In the genomic region with DNA sequence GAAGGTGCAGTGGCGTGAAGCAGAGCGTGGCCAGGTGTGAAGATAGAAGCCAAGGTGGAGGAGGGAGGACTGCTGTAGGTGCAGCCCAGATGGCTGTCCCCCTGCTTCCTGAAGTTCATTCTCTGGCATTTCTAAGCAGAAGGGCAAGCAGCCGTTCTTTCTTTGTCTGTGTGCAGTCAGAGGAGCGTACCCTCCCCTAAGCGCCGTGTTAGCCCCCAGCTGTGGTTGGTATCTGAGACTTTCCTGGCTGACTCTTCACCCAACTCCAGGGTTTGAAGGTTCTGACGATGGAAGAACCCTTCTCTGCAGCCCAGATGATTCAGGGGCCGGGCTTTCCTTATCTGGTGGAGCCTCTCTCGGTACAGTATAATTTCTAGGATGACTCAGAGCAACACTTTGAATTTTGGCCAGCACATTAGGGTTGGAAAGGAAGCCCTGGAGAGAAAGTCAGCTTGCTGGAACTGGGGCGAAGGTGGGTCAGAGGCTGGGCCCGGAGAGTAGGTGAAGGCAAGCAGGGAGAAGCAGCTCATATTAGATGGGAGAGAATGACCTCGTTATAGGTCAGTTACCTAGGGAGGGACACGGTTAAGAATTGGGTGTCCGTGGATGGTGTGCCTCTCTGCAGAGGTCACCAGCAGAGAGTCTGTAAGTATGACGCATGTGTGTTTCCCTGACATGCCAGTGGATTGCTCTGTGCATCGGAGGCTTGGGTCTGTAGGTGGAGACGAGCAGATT, we compare ENCODE assay signal across 7 mouse cellular contexts. TPM values are rescaled to one million over a fixed set of nuclear protein-coding genes. Genes with fewer than 3 reads are reported as not detected.
DNase-seq lines count a peak whose midpoint lies in the region; ATAC-seq and TF ChIP-seq lines count a peak whose summit lies in the region.

No protein-coding gene starts in this region.

- H3K4me3 ChIP-seq in spleen, adult 2 months (ENCODE audit: extremely low read depth, insufficient read depth, insufficient read length): no peak overlapping the region
- H3K4me3 ChIP-seq in brown adipose tissue, adult 24 weeks (ENCODE audit: insufficient read depth, low read depth, low read length): no peak overlapping the region
- H3K4me3 ChIP-seq in limb, embryonic 15.5 days: no peak overlapping the region

- H3K27me3 ChIP-seq in spleen, adult 2 months (ENCODE audit: control insufficient read depth, insufficient read depth, low read length): no peaks in the 10 kb centered on the region
- H3K27me3 ChIP-seq in limb, embryonic 15.5 days: no peaks in the 10 kb centered on the region

- no peak for DNase-seq in spleen, adult 2 months (ENCODE audit: low read depth in 1 of 2, low spot score in 2 of 2)
- no peak for DNase-seq in spleen, postnatal 14 days (ENCODE audit: low spot score in 2 of 2)
- peak; percentile 55 to 64 for DNase-seq in heart, adult 9 months (ENCODE audit: low spot score in 2 of 2)
- DNase-seq in retina, postnatal 1 day: peak; percentile 53
- no peak for DNase-seq in embryo, embryonic 9.5 days (ENCODE audit: extremely low spot score)

- H3K9ac ChIP-seq in limb, embryonic 15.5 days: no peak overlapping the region

- TF ChIP-seq CTCF in spleen, adult 2 months (IDR thresholded peaks at IDR 0.05; ENCODE audit: extremely low read depth, insufficient read depth, insufficient read length, insufficient replicate concordance): no peak

- peaks cover 12% of the 10 kb centered on the region; the same call in 1 of the 2 replicates for H3K4me1 ChIP-seq in spleen, adult 2 months (ENCODE audit: control insufficient read depth, insufficient read depth, insufficient read length)
- H3K4me1 ChIP-seq in brown adipose tissue, adult 24 weeks (ENCODE audit: control insufficient read depth, insufficient read depth, insufficient read length, low read length): peaks cover 21% of the 10 kb centered on the region
- H3K4me1 ChIP-seq in limb, embryonic 15.5 days: peaks cover 14% of the 10 kb centered on the region

- H3K9me3 ChIP-seq in limb, embryonic 15.5 days: no peaks in the 10 kb centered on the region

- 54% methylated on average over 17 of the region's 17 CpGs for WGBS in spleen, adult 2 months
- WGBS in limb, embryonic 15.5 days: 76% methylated on average over 17 of the region's 17 CpGs

- no peak for TF ChIP-seq POLR2A in spleen, adult 2 months (IDR thresholded peaks at IDR 0.05; ENCODE audit: low read depth, low read length)

- no peak overlapping the region for H3K4me2 ChIP-seq in limb, embryonic 15.5 days

- H3K27ac ChIP-seq in spleen, adult 2 months (ENCODE audit: insufficient read depth, low read length): peak overlapping the region; percentile 41
- H3K27ac ChIP-seq in brown adipose tissue, adult 24 weeks (replicated peaks; ENCODE audit: low read depth, low read length): 0 out of 2 replicates have a peak overlapping the region, but pooled peaks have one; percentile 43
- H3K27ac ChIP-seq in limb, embryonic 15.5 days: no peak overlapping the region

- 0 out of 2 replicates have a peak, but pooled peaks have one; percentile 41 for ATAC-seq in limb, embryonic 15.5 days (ENCODE audit: insufficient number of reproducible peaks, low FRiP score, low TSS enrichment, low read depth)

- H3K36me3 ChIP-seq in spleen, adult 2 months (ENCODE audit: control insufficient read depth, insufficient read depth, low read length): no peaks in the 10 kb centered on the region
- no peaks in the 10 kb centered on the region for H3K36me3 ChIP-seq in limb, embryonic 15.5 days

RNA-seq across cellular contexts. Expression of a gene that starts 23.9 kb away (rescaled TPM):
- polyA plus RNA-seq in spleen, adult 2 months (2012; rRNA removed): 17.7 and 22.3 TPM in 2 replicates
- 12.7 and 16.1 TPM in 2 replicates for polyA plus RNA-seq in brown adipose tissue, adult 24 weeks (2012; ENCODE audit: insufficient read depth, insufficient read length, missing spikeins)
- polyA plus RNA-seq in limb, embryonic 15.5 days (2015; fragmentation: Nextera tagmentation; extraction: Ambion mirVana): 17.2 and 18.2 TPM in 2 replicates

Comparison
In these comparisons a context has a peak if more than half of its experiments do, and no peak if none do; other contexts are left out.
1. DNase-seq: peak in heart, adult 9 months (2 of 2) and retina, postnatal 1 day (single experiment); none in spleen, adult 2 months (0 of 2), spleen, postnatal 14 days (0 of 2) and embryo, embryonic 9.5 days (single experiment).